Mouse (Mus musculus) hindbrain, embryonic 13.5 days (tissue): ENCODE measurements around the gene Rmi2. TPM values are rescaled to one million over a fixed set of nuclear protein-coding genes. Genes with fewer than 3 reads are reported as not detected.
A peak's percentile ranks its signal among the peaks of the same experiment; 100 is the strongest.
"Not testable (repeated sequence)": the region's sequence is repeated elsewhere in the genome, so short reads cannot be mapped to it uniquely, and the experiment has no call there.

Experiments
- ATAC-seq: fragments of 200-750 bp; cut with Nextera tagmentation; 2 replicates; pipeline ENCODE4 v1.8.0; 2017; ENCODE audit warnings: moderate TSS enrichment; ENCODE audit not compliant: low FRiP score
- H3K27ac ChIP-seq: fragments of 300-500 bp; sonication (generic); 2 replicates; pipeline ENCODE4 v1.5.1; 2015; ENCODE audit warnings: inconsistent platforms, mild to moderate bottlenecking, moderate library complexity
- H3K27me3 ChIP-seq: fragments of 300-500 bp; sonication (generic); 2 replicates; pipeline ENCODE4 v1.6.1; 2015; ENCODE audit warnings: mild to moderate bottlenecking, inconsistent platforms
- H3K36me3 ChIP-seq: fragments of 300-500 bp; sonication (generic); 2 replicates; pipeline ENCODE4 v1.6.1; 2015; ENCODE audit warnings: mild to moderate bottlenecking, inconsistent platforms
- H3K4me1 ChIP-seq: fragments of 300-500 bp; sonication (generic); replicated peaks from 2 replicates; pipeline ENCODE4 v1.6.1; 2015; ENCODE audit warnings: inconsistent platforms
- H3K4me2 ChIP-seq: fragments of 300-500 bp; sonication (generic); 2 replicates; pipeline ENCODE4 v1.6.1; 2015; ENCODE audit warnings: inconsistent platforms, mild to moderate bottlenecking, moderate library complexity
- H3K4me3 ChIP-seq: fragments of 300-500 bp; sonication (generic); 2 replicates; pipeline ENCODE4 v1.5.1; 2015; ENCODE audit warnings: mild to moderate bottlenecking, inconsistent platforms
- H3K9ac ChIP-seq: fragments of 300-500 bp; sonication (generic); 2 replicates; pipeline ENCODE4 v1.6.1; 2015; ENCODE audit warnings: mild to moderate bottlenecking, inconsistent platforms
- H3K9me3 ChIP-seq: fragments of 300-500 bp; sonication (generic); 2 replicates; pipeline ENCODE4 v1.6.1; 2016; ENCODE audit warnings: inconsistent platforms
- WGBS: fragments of 180-500 bp; shearing (Covaris S2); methylation state at CpG from one replicate; pipeline ENCODE4 v1.1.7; 2015; 5-methylcytosine and 5-hydroxymethylcytosine counted together
- polyA plus RNA-seq: library from polyadenylated mRNA; unstranded; fragments of >200 nt; fragmentation: Nextera tagmentation; extraction: Ambion mirVana; gene quantifications from 2 replicates; pipeline ENCODE4 v1.2.1, GENCODE M21; 2015

The Rmi2 gene
- polyA plus RNA-seq, 1 experiment from 2014 or later: 0.39 TPM

GRCm38 (mm10) chr16:10852216-10852615 lies 17.4 kb downstream of the Rmi2 start:
- 88% methylated on average over 10 of the region's 10 CpGs for WGBS
- not testable (repeated sequence) for H3K4me1 ChIP-seq, ATAC-seq, H3K4me3 ChIP-seq, H3K4me2 ChIP-seq, H3K27ac ChIP-seq, H3K36me3 ChIP-seq, H3K27me3 ChIP-seq, H3K9me3 ChIP-seq, H3K9ac ChIP-seq

- Histone ChIP-seq H3K4me1 (no peaks in the 10 kb centered on the region), H3K36me3 (no peaks in the 10 kb centered on the region), H3K9ac (no peak overlapping the region), H3K9me3 (no peaks in the 10 kb centered on the region), H3K4me2 (no peak overlapping the region), H3K27ac (no peak overlapping the region), H3K27me3 (no peaks in the 10 kb centered on the region), H3K4me3 (no peak overlapping the region)
- 96% methylated on average over 7 of the region's 7 CpGs for WGBS
- no peak for ATAC-seq
Observed at GRCm38 (mm10) chr16:10859726-10860245, 24.9 kb downstream of the Rmi2 start.

DNA sequence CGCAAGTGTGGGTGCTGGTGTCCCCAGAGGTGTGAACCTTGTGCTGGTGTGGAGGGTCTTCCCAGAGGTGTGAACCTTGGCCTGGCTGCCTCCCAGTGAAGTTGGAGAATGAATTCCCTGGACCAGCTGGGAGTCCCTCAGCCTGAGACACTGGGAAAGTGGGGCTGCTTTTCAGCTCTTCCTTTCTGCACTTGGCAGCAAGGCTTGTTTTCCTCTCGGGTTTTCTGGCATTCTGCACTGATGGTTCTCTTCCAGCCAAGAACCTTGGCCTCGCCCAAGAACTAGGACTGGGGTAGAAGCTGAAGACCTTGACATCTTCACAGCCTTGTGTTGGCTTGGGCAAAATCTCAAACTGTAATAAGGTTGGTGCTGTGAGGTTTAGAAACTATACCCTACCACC lies 26.5 kb downstream of the Rmi2 start:
- H3K9me3 ChIP-seq: no peaks in the 10 kb centered on the region
- H3K27me3 ChIP-seq: no peaks in the 10 kb centered on the region
- no peaks in the 10 kb centered on the region for H3K36me3 ChIP-seq
- no peak overlapping the region for H3K4me3 ChIP-seq
- 82% methylated on average over 3 of the region's 3 CpGs for WGBS
- no peaks in the 10 kb centered on the region for H3K4me1 ChIP-seq
- H3K4me2 ChIP-seq: no peak overlapping the region
- H3K27ac ChIP-seq: no peak overlapping the region
- ATAC-seq: no peak
- H3K9ac ChIP-seq: no peak overlapping the region

GRCm38 (mm10) chr16:10864833-10865591 lies 30.2 kb downstream of the Rmi2 start:
- no peaks in the 10 kb centered on the region for H3K9me3 ChIP-seq
- no peak overlapping the region for H3K4me3 ChIP-seq
- ATAC-seq: no peak
- 88% methylated on average over 6 of the region's 6 CpGs for WGBS
- no peaks in the 10 kb centered on the region for H3K4me1 ChIP-seq
- H3K27me3 ChIP-seq: no peaks in the 10 kb centered on the region
- no peak overlapping the region for H3K27ac ChIP-seq
- no peak overlapping the region for H3K9ac ChIP-seq
- no peaks in the 10 kb centered on the region for H3K36me3 ChIP-seq
- no peak overlapping the region for H3K4me2 ChIP-seq

GRCm38 (mm10) chr16:10865592-10865987 lies 30.7 kb downstream of the Rmi2 start:
- Histone ChIP-seq H3K36me3 (no peaks in the 10 kb centered on the region), H3K4me2 (no peak overlapping the region), H3K9me3 (no peaks in the 10 kb centered on the region), H3K4me1 (no peaks in the 10 kb centered on the region), H3K27ac (no peak overlapping the region), H3K27me3 (no peaks in the 10 kb centered on the region), H3K4me3 (no peak overlapping the region), H3K9ac (no peak overlapping the region)
- no peak for ATAC-seq

DNA sequence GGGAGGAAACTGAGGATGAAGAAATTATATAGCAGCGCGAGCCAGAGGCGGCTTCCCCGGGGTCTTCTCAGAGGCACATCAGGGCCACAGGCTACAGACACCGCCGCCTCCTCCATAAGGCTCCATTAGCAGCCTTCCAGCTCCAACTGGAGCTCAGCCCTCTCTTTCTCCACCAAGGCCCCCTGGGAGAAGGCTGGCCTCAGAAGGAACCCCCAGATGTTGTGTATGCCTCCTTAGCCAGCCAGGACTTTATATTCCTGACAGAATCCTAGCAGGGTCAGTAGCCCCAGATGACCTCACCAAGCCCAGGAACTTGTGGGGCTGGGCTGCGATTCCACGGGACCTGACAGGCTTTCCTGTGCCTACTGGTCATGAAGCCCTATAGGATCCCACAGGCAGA lies 32.0 kb downstream of the Rmi2 start:
- Histone ChIP-seq H3K27ac (no peak overlapping the region), H3K9ac (no peak overlapping the region), H3K4me3 (no peak overlapping the region), H3K36me3 (no peaks in the 10 kb centered on the region), H3K4me2 (no peak overlapping the region), H3K27me3 (no peaks in the 10 kb centered on the region), H3K4me1 (peaks cover 4% of the 10 kb centered on the region; the same call in 1 of the 2 replicates), H3K9me3 (no peaks in the 10 kb centered on the region)
- WGBS: 89% methylated on average over 8 of the region's 8 CpGs
- ATAC-seq: no peak

GRCm38 (mm10) chr16:10867501-10867900 lies 32.6 kb downstream of the Rmi2 start:
- Histone ChIP-seq H3K27me3 (no peaks in the 10 kb centered on the region), H3K9ac (no peak overlapping the region), H3K9me3 (no peaks in the 10 kb centered on the region), H3K36me3 (no peaks in the 10 kb centered on the region), H3K4me3 (no peak overlapping the region), H3K27ac (no peak overlapping the region), H3K4me1 (peaks cover 4% of the 10 kb centered on the region; the same call in 1 of the 2 replicates), H3K4me2 (no peak overlapping the region)
- WGBS: 90% methylated on average over 2 of the region's 2 CpGs
- ATAC-seq: no peak

- H3K4me2 ChIP-seq: no peak overlapping the region
- H3K27ac ChIP-seq: no peak overlapping the region
- H3K9ac ChIP-seq: no peak overlapping the region
- no peaks in the 10 kb centered on the region for H3K27me3 ChIP-seq
- no peaks in the 10 kb centered on the region for H3K9me3 ChIP-seq
- WGBS: 39% methylated on average over 11 of the region's 11 CpGs
- H3K4me3 ChIP-seq: no peak overlapping the region
- no peak for ATAC-seq
- peaks cover 4% of the 10 kb centered on the region; the same call in 1 of the 2 replicates for H3K4me1 ChIP-seq
- H3K36me3 ChIP-seq: no peaks in the 10 kb centered on the region
Observed at GRCm38 (mm10) chr16:10867904-10868440, 33.1 kb downstream of the Rmi2 start.

DNA sequence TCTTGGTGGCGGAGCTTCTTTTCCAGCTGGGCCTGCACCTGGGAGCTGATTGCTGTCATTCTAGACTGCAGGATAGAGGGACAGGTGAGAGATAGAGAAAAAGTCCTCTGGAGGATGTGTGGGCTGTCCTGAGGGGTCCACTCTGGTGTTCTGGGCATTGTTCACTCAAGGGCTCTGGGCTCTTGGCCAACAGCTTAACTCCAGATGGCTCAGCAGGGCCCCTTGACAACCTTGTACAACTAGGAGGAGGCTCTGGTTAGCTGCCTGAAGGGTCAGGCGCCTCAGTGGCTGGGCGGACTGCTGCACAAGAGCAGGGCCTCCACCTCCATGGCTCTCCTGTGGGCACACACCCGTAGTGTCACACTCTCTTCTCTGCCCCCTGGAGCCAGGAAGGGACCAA lies 36.1 kb downstream of the Rmi2 start:
- ATAC-seq: no peak
- no peaks in the 10 kb centered on the region for H3K27me3 ChIP-seq

GRCm38 (mm10) chr16:10872825-10873360 lies 38.0 kb downstream of the Rmi2 start:
- 74% methylated on average over 4 of the region's 4 CpGs for WGBS
- Histone ChIP-seq H3K36me3 (no peaks in the 10 kb centered on the region), H3K4me1 (peaks cover 7% of the 10 kb centered on the region; the same call in 1 of the 2 replicates), H3K27ac (no peak overlapping the region), H3K27me3 (no peaks in the 10 kb centered on the region), H3K4me2 (no peak overlapping the region), H3K9ac (no peak overlapping the region), H3K4me3 (no peak overlapping the region), H3K9me3 (no peaks in the 10 kb centered on the region)
- ATAC-seq: no peak

More for the DNA sequence above, 36.1 kb downstream of the Rmi2 start:
- Histone ChIP-seq H3K27ac (no peak overlapping the region), H3K9ac (no peak overlapping the region), H3K4me1 (peaks cover 7% of the 10 kb centered on the region; the same call in 1 of the 2 replicates), H3K36me3 (no peaks in the 10 kb centered on the region), H3K4me3 (no peak overlapping the region), H3K4me2 (no peak overlapping the region), H3K9me3 (no peaks in the 10 kb centered on the region)
- 69% methylated on average over 4 of the region's 4 CpGs for WGBS

- H3K9me3 ChIP-seq: no peaks in the 10 kb centered on the region
- H3K4me3 ChIP-seq: no peak overlapping the region
- ATAC-seq: peak; percentile 61
- 5% methylated on average over 5 of the region's 5 CpGs for WGBS
- H3K27ac ChIP-seq: no peak overlapping the region
- peaks cover 7% of the 10 kb centered on the region; the same call in 1 of the 2 replicates for H3K4me1 ChIP-seq
- no peaks in the 10 kb centered on the region for H3K36me3 ChIP-seq
- no peaks in the 10 kb centered on the region for H3K27me3 ChIP-seq
- no peak overlapping the region for H3K4me2 ChIP-seq
- H3K9ac ChIP-seq: no peak overlapping the region
Observed at GRCm38 (mm10) chr16:10873654-10874053, 38.8 kb downstream of the Rmi2 start.

- H3K27ac ChIP-seq: no peak overlapping the region
- no peaks in the 10 kb centered on the region for H3K27me3 ChIP-seq
- no peak overlapping the region for H3K4me2 ChIP-seq
- no peaks in the 10 kb centered on the region for H3K9me3 ChIP-seq
- ATAC-seq: no peak
- H3K4me1 ChIP-seq: peaks cover 4% of the 10 kb centered on the region; the same call in 1 of the 2 replicates
- no peaks in the 10 kb centered on the region for H3K36me3 ChIP-seq
- H3K4me3 ChIP-seq: no peak overlapping the region
- no peak overlapping the region for H3K9ac ChIP-seq
- WGBS: 89% methylated on average over 3 of the region's 3 CpGs
Observed at GRCm38 (mm10) chr16:10878227-10878626, 43.4 kb downstream of the Rmi2 start.
